Mouse (Mus musculus) kidney, embryonic 16.5 days (tissue): ENCODE data around the gene Fbxo21. TPM values are rescaled to one million over a fixed set of nuclear protein-coding genes. Genes with fewer than 3 reads are reported as not detected.

ENCODE experiments used
- ATAC-seq: fragments of 200-750 bp; cut with Nextera tagmentation; 2 replicates; pipeline ENCODE4 v1.8.0; 2017; ENCODE audit warnings: moderate TSS enrichment; ENCODE audit not compliant: low FRiP score, low TSS enrichment
- H3K27ac ChIP-seq: fragments of 300-500 bp; sonication (generic); 2 replicates; pipeline ENCODE4 v1.5.1; 2014; ENCODE audit warnings: low read length
- H3K27me3 ChIP-seq: fragments of 300-500 bp; sonication (generic); 2 replicates; pipeline ENCODE4 v1.6.1; 2014; ENCODE audit warnings: low read length, control low read depth, mixed read lengths; ENCODE audit not compliant: insufficient read depth
- H3K36me3 ChIP-seq: fragments of 300-500 bp; sonication (generic); 2 replicates; pipeline ENCODE4 v1.6.1; 2014; ENCODE audit warnings: low read length, control low read depth, mixed read lengths; ENCODE audit not compliant: insufficient read depth
- H3K4me1 ChIP-seq: fragments of 300-500 bp; sonication (generic); 2 replicates; pipeline ENCODE4 v1.6.1; 2014; ENCODE audit warnings: low read length, control low read depth, mixed read lengths; ENCODE audit not compliant: insufficient read depth
- H3K4me2 ChIP-seq: fragments of 300-500 bp; sonication (generic); replicated peaks from 2 replicates; pipeline ENCODE4 v1.6.1; 2014; ENCODE audit warnings: low read depth, low read length
- H3K4me3 ChIP-seq: fragments of 300-500 bp; sonication (generic); 2 replicates; pipeline ENCODE4 v1.5.1; 2014; ENCODE audit warnings: mild to moderate bottlenecking, low read length
- H3K9ac ChIP-seq: fragments of 300-500 bp; sonication (generic); replicated peaks from 2 replicates; pipeline ENCODE4 v1.6.1; 2014; ENCODE audit warnings: low read length
- H3K9me3 ChIP-seq: fragments of 300-500 bp; sonication (generic); 2 replicates; pipeline ENCODE4 v1.6.1; 2016; ENCODE audit warnings: low read length, control low read depth
- WGBS: fragments of 180-500 bp; shearing (Covaris S2); extraction: QIAGEN DNeasy Blood & Tissue Kit; methylation state at CpG from one replicate; pipeline ENCODE4 v1.1.7; 2014; 5-methylcytosine and 5-hydroxymethylcytosine counted together
- polyA plus RNA-seq: library from polyadenylated mRNA; unstranded; fragments of >200 nt; fragmentation: Nextera tagmentation; extraction: Ambion mirVana; gene quantifications from 2 replicates; pipeline ENCODE4 v1.2.1, GENCODE M21; 2015

Gene Fbxo21
- polyA plus RNA-seq, 1 experiment from 2014 or later = 85.6 TPM

DNA sequence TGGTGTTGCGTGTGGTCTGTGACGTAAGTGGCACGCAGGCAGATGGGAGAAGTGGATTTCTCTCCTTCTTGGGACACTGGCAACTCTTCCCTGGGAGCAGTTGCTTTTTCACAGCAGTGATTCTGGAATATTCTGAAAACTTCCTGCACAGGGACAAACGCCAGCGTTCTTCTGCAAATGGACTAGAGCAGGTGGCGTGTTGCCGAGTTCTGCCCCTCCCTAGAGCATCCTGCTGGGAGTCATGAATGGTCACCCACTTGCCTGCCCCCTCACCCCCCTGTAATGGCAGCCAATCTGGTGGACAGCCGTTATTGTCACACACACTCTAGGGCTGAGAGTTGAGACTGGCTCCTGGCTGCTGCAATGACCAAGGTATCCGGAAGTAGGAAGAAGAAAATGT is 83.1 kb downstream of the Fbxo21 start:
- WGBS = 88% methylated on average over 9 of the region's 9 CpGs
- H3K4me3 ChIP-seq = no peak overlapping the region
- H3K9me3 ChIP-seq = no peaks in the 10 kb centered on the region
- H3K36me3 ChIP-seq = no peaks in the 10 kb centered on the region
- H3K27me3 ChIP-seq = no peaks in the 10 kb centered on the region
- ATAC-seq = no peak
- H3K27ac ChIP-seq = no peak overlapping the region
- no peak overlapping the region for H3K9ac ChIP-seq
- H3K4me1 ChIP-seq = peaks cover 11% of the 10 kb centered on the region
- H3K4me2 ChIP-seq = no peak overlapping the region

Other genes starting within 250 kb of the Fbxo21 start
- gene Nos1, start 195.7 kb upstream of the Fbxo21 start, polyA plus RNA-seq = 1.0 and 1.1 TPM in 2 replicates
- 20.9 and 23.9 TPM in 2 replicates for gene Tesc, start 51.0 kb downstream of the Fbxo21 start, polyA plus RNA-seq
- 26.3 and 30.9 TPM in 2 replicates for gene Fbxw8, start 178.7 kb downstream of the Fbxo21 start, polyA plus RNA-seq
- gene Hrk, start 187.9 kb downstream of the Fbxo21 start, polyA plus RNA-seq = 0.09 and 0.17 TPM in 2 replicates